Mouse (Mus musculus): ENCODE measurements around the gene BC005561.
A peak's percentile ranks its signal among the peaks of the same experiment; 100 is the strongest.
"Not testable (repeated sequence)": the region's sequence is repeated elsewhere in the genome, so short reads cannot be mapped to it uniquely, and the experiment has no call there.

BC005561 gene

GRCm38 (mm10) chr5:104508195-104508891 is at the start of gene BC005561:
Gene BC005561 (plus strand): TSS chr5:104508352.
- peak; percentile 89 to 96 for DNase-seq (ENCODE audit: inconsistent age in 2 of 2, low spot score in 1 of 2)

GRCm38 (mm10) chr5:104458832-104459705 is 49.1 kb upstream of the BC005561 start, which contains the start of gene Pkd2:
Gene Pkd2 (plus strand): TSS chr5:104459450.
- peak; percentile 88 to 94 for DNase-seq (ENCODE audit: inconsistent age in 2 of 2, low spot score in 1 of 2)

GRCm38 (mm10) chr5:104459706-104460455 is 48.3 kb upstream of the BC005561 start:
- peak; percentile 61 to 85 for DNase-seq (ENCODE audit: inconsistent age in 2 of 2, low spot score in 1 of 2)

- DNase-seq (ENCODE audit: inconsistent age in 2 of 2, low spot score in 1 of 2): no peak
Measured at GRCm38 (mm10) chr5:104460456-104460838, 47.7 kb upstream of the BC005561 start.

- peak in 1 of 2 experiments; percentile 51 for DNase-seq (ENCODE audit: inconsistent age in 2 of 2, low spot score in 1 of 2)
Measured at GRCm38 (mm10) chr5:104460856-104461255, 47.3 kb upstream of the BC005561 start.

- DNase-seq (ENCODE audit: inconsistent age in 2 of 2, low spot score in 1 of 2): peak; percentile 60 to 83
Measured at GRCm38 (mm10) chr5:104465279-104465678, 42.9 kb upstream of the BC005561 start.

GRCm38 (mm10) chr5:104465731-104466130 is 42.4 kb upstream of the BC005561 start:
- peak in 1 of 2 experiments; percentile 56 for DNase-seq (ENCODE audit: inconsistent age in 2 of 2, low spot score in 1 of 2)

- no peak for DNase-seq (ENCODE audit: inconsistent age in 2 of 2, low spot score in 1 of 2)
Measured at GRCm38 (mm10) chr5:104466816-104467215, 41.3 kb upstream of the BC005561 start.

GRCm38 (mm10) chr5:104468586-104468985 is 39.6 kb upstream of the BC005561 start:
- no peak for DNase-seq (ENCODE audit: inconsistent age in 2 of 2, low spot score in 1 of 2)

GRCm38 (mm10) chr5:104470981-104471391 is 37.2 kb upstream of the BC005561 start:
- peak; percentile 43 to 60 for DNase-seq (ENCODE audit: inconsistent age in 2 of 2, low spot score in 1 of 2)

- DNase-seq (ENCODE audit: inconsistent age in 2 of 2, low spot score in 1 of 2): peak in 1 of 2 experiments; percentile 58
Measured at GRCm38 (mm10) chr5:104472371-104472770, 35.8 kb upstream of the BC005561 start.

- no peak for DNase-seq (ENCODE audit: inconsistent age in 2 of 2, low spot score in 1 of 2)
Measured at GRCm38 (mm10) chr5:104480367-104480766, 27.8 kb upstream of the BC005561 start.

- DNase-seq (ENCODE audit: inconsistent age in 2 of 2, low spot score in 1 of 2): no peak
Measured at GRCm38 (mm10) chr5:104482856-104483255, 25.3 kb upstream of the BC005561 start.

- DNase-seq (ENCODE audit: inconsistent age in 2 of 2, low spot score in 1 of 2): peak; percentile 25 to 63
Measured at GRCm38 (mm10) chr5:104491561-104491960, 16.6 kb upstream of the BC005561 start.

- no peak for DNase-seq (ENCODE audit: inconsistent age in 2 of 2, low spot score in 1 of 2)
Measured at GRCm38 (mm10) chr5:104504883-104505282, 3.3 kb upstream of the BC005561 start.

GRCm38 (mm10) chr5:104507829-104508194 is 340 bp upstream of the BC005561 start:
- no peak for DNase-seq (ENCODE audit: inconsistent age in 2 of 2, low spot score in 1 of 2)

GRCm38 (mm10) chr5:104511211-104511610 is 3.1 kb downstream of the BC005561 start:
- no peak for DNase-seq (ENCODE audit: inconsistent age in 2 of 2, low spot score in 1 of 2)

GRCm38 (mm10) chr5:104538612-104539011 is 30.5 kb downstream of the BC005561 start:
- no peak for DNase-seq (ENCODE audit: inconsistent age in 2 of 2, low spot score in 1 of 2)

GRCm38 (mm10) chr5:104539331-104539730 is 31.2 kb downstream of the BC005561 start:
- DNase-seq (ENCODE audit: inconsistent age in 2 of 2, low spot score in 1 of 2): peak; percentile 32 to 72

GRCm38 (mm10) chr5:104568079-104568478 is 59.9 kb downstream of the BC005561 start:
- not testable (repeated sequence) for DNase-seq (ENCODE audit: inconsistent age in 2 of 2, low spot score in 1 of 2)

GRCm38 (mm10) chr5:104570766-104571165 is 62.6 kb downstream of the BC005561 start:
- DNase-seq (ENCODE audit: inconsistent age in 2 of 2, low spot score in 1 of 2): peak; percentile 59 to 77

All from adrenal gland, adult (tissue).